Mouse (Mus musculus) ovary, adult 10 weeks (tissue): ENCODE results near the gene Phf2. TPM values are rescaled to one million over a fixed set of nuclear protein-coding genes. Genes with fewer than 3 reads are reported as not detected.

Source experiments
- polyA plus RNA-seq: library from polyadenylated mRNA; stranded (reverse); fragments of 350-450 nt; fragmentation: Illumina TruSeq; extraction: RNeasy Lipid Tissue Mini Kit (QIAGEN cat#74804); gene quantifications from one replicate; pipeline ENCODE4 v1.2.3, GENCODE M21; 2014

The Phf2 gene
- polyA plus RNA-seq: 10.0 TPM

DNA sequence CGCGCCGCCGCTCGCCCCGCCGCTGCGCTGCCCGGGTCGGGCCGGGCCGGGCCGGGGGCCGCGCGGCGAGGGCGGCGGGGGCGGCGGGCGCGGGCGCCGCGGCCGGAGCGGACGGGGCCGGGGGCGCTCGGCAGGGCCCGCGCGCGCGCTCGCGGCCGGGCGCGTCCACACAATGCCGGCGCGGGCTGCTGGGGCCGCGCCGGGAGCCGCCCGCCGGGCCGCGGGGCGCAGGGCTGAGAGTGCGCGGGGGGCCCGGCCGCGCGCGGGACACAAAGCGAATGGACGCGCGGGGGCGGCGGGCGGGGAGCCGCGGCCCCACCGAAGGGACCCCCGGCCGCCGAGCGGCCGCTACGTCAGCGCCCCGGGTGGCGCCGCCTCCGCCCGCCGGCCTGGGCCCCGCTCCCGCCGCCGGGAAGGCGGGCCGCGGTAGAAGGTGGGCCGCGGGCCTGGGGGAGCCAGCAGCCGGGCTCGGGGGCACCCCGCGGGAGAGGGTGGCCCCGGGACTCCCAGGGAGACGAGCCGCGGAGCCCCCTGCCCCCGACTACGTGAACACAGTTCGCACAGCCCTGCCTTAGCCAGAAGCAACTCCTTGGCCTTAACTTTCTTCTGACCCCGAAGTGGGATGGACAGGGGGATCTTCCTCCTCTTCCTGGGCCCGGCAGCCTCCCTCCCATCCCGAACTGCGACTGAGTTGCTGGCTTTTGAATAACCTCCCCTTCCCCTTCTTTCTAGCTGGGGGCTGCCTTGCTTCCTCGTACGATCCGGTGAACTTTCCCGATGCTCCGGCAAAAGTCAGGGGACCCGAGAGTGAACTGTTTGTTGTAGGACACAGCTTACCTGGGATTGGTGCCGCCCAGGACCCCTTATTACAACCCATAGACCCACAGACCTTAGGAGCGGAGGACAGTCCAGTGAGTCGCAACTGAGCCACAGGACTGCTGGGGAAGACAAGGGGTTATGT, at the start of gene Phf2:
Phf2 (minus strand) TSS at position 349 of the 961 bp plus-strand sequence.

Other genes starting within 250 kb of the Phf2 start
- 7.5 TPM for gene Ptpdc1, start 245.5 kb downstream of the Phf2 start, polyA plus RNA-seq
- not detected for gene Barx1, start 208.1 kb downstream of the Phf2 start, polyA plus RNA-seq
- 323 TPM for gene Fam120a, start 96.9 kb upstream of the Phf2 start, polyA plus RNA-seq